Mouse (Mus musculus): ENCODE measurements around the gene Abca2. TPM values are rescaled to one million over a fixed set of nuclear protein-coding genes. Genes with fewer than 3 reads are reported as not detected.

Abca2 gene
- total and polyA plus RNA-seq, 3 experiments = 36.1 to 43.4 (median 41.1) TPM

GRCm38 (mm10) chr2:25467606-25468303 is 39.3 kb downstream of the Abca2 start:
- H3K27ac ChIP-seq = peak overlapping the region; percentile 20; the same call in 1 of the 2 replicates
- TF ChIP-seq CTCF (IDR thresholded peaks at IDR 0.05) = no peak
- TF ChIP-seq EP300 (IDR thresholded peaks at IDR 0.05; ENCODE audit: insufficient read depth, low read depth, low read length) = no peak
- no peak for TF ChIP-seq POLR2A (IDR thresholded peaks at IDR 0.05; ENCODE audit: insufficient read depth, low read depth, low read length)
- H3K9ac ChIP-seq (ENCODE audit: low read depth, low read length) = no peak overlapping the region
- H3K4me3 ChIP-seq = no peak overlapping the region
- no peaks in the 10 kb centered on the region for H3K36me3 ChIP-seq (ENCODE audit: control insufficient read depth, insufficient read depth, low read length)
- WGBS = 53% methylated on average over 14 of the region's 14 CpGs
- H3K79me2 ChIP-seq (replicated peaks; ENCODE audit: control insufficient read depth, insufficient read depth, low read length) = no peaks in the 10 kb centered on the region
- DNase-seq = no peak
- no peaks in the 10 kb centered on the region; the same call in 1 of the 2 replicates for H3K4me1 ChIP-seq (ENCODE audit: control insufficient read depth, insufficient read depth, low read length)
- intact Hi-C loops (cut with DNase I) = no loop called here
- H3K27me3 ChIP-seq (ENCODE audit: control insufficient read depth, insufficient read depth, low read length) = no peaks in the 10 kb centered on the region

DNA sequence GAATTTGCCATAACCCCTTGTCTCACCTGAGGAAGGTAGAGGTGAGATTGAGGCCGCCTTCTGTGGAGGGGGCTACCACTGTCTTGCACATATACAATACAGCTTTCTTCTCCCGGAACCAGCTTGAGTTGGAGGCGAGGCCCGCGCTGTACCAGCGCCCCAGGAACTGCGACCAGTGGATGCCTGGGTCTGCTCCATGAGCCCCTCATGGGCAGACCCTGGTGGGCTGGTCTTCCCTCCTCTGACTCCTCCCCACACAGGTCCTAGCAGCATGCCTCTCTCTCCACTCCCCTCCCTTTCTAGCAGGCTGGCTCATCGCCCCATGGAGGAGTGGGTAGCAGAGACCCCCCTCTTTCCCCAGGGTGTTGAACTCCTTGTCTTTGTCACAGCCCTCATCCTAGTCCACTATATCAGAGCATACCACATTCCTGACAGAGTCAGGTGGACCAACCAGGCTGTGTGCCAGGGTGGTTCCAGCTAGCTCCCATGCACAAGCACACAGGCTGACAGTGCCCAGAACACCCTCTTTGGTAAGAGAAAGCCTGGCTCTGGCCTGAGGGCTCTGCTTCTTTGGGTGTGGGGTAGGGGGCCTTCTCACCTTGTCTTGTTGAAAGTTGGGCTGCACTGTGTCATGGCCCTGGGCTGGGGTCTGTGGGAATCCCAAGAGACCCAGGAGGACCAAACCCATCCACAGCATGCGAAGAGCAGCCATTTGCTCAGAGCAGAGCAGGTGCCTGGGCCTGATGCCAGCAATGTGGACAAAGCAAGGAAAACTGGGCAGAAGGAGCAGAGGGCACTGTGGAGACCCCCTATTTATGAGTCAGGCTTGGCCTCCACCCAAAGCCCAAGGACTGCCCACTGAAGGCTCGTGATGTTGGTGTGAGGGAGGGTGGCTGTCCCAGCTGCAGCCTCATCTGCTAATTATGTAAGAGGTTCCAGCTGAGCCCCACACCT is 40.7 kb downstream of the Abca2 start:
- 69% methylated on average over 10 of the region's 10 CpGs for WGBS
- Histone ChIP-seq H3K79me2 (replicated peaks; ENCODE audit: control insufficient read depth, insufficient read depth, low read length) (no peaks in the 10 kb centered on the region), H3K9ac (ENCODE audit: low read depth, low read length) (peak overlapping the region; percentile 27; the same call in 1 of the 2 replicates), H3K36me3 (ENCODE audit: control insufficient read depth, insufficient read depth, low read length) (no peaks in the 10 kb centered on the region), H3K4me3 (no peak overlapping the region; the same call in 1 of the 2 replicates), H3K27ac (peak overlapping the region; percentile 64), H3K4me1 (ENCODE audit: control insufficient read depth, insufficient read depth, low read length) (no peaks in the 10 kb centered on the region; the same call in 1 of the 2 replicates), H3K27me3 (ENCODE audit: control insufficient read depth, insufficient read depth, low read length) (no peaks in the 10 kb centered on the region)
- peak; percentile 53 to 68 for DNase-seq
- TF ChIP-seq CTCF (IDR thresholded peaks at IDR 0.05) = no peak
- 0 out of 2 replicates have a peak, but pooled peaks have one; percentile 25 for TF ChIP-seq POLR2A (IDR thresholded peaks at IDR 0.05; ENCODE audit: insufficient read depth, low read depth, low read length)
- peak; percentile 69 for TF ChIP-seq EP300 (IDR thresholded peaks at IDR 0.05; ENCODE audit: insufficient read depth, low read depth, low read length)
- intact Hi-C loops (cut with DNase I) = no loop called here

- Histone ChIP-seq H3K9ac (ENCODE audit: low read depth, low read length) (peak within 1 kb of the TSS; percentile 27; the same call in 1 of the 2 replicates), H3K4me3 (no peak within 1 kb of the TSS; the same call in 1 of the 2 replicates), H3K27me3 (ENCODE audit: control insufficient read depth, insufficient read depth, low read length) (no peaks in the 10 kb centered on the region), H3K79me2 (replicated peaks; ENCODE audit: control insufficient read depth, insufficient read depth, low read length) (no peaks in the 10 kb centered on the region), H3K4me1 (ENCODE audit: control insufficient read depth, insufficient read depth, low read length) (no peaks in the 10 kb centered on the region; the same call in 1 of the 2 replicates), H3K36me3 (ENCODE audit: control insufficient read depth, insufficient read depth, low read length) (no peaks in the 10 kb centered on the region), H3K27ac (peak within 1 kb of the TSS; percentile 64)
- DNase-seq = no peak
- 37% methylated on average over 6 of the region's 6 CpGs for WGBS
- intact Hi-C loops (cut with DNase I) = no loop called here
- TF ChIP-seq POLR2A (IDR thresholded peaks at IDR 0.05; ENCODE audit: insufficient read depth, low read depth, low read length) (no peak), EP300 (IDR thresholded peaks at IDR 0.05; ENCODE audit: insufficient read depth, low read depth, low read length) (peak; percentile 90), CTCF (IDR thresholded peaks at IDR 0.05) (no peak)
Observed at GRCm38 (mm10) chr2:25469969-25470368, 41.5 kb downstream of the Abca2 start, which contains the start of gene Ptgds. Gene Ptgds (minus strand): TSS chr2:25470046.

- H3K27ac ChIP-seq = no peak overlapping the region
- no peaks in the 10 kb centered on the region for H3K79me2 ChIP-seq (replicated peaks; ENCODE audit: control insufficient read depth, insufficient read depth, low read length)
Observed at GRCm38 (mm10) chr2:25472550-25472949, 44.0 kb downstream of the Abca2 start.

GRCm38 (mm10) chr2:25477541-25477940 is 49.0 kb downstream of the Abca2 start:
- H3K27me3 ChIP-seq (ENCODE audit: control insufficient read depth, insufficient read depth, low read length) = no peaks in the 10 kb centered on the region
- H3K27ac ChIP-seq = no peak overlapping the region
- TF ChIP-seq CTCF (IDR thresholded peaks at IDR 0.05) = no peak
- no peak for TF ChIP-seq EP300 (IDR thresholded peaks at IDR 0.05; ENCODE audit: insufficient read depth, low read depth, low read length)
- TF ChIP-seq POLR2A (IDR thresholded peaks at IDR 0.05; ENCODE audit: insufficient read depth, low read depth, low read length) = no peak
- 84% methylated on average over 8 of the region's 8 CpGs for WGBS
- intact Hi-C loops (cut with DNase I) = no loop called here
- no peaks in the 10 kb centered on the region for H3K36me3 ChIP-seq (ENCODE audit: control insufficient read depth, insufficient read depth, low read length)
- no peak for DNase-seq
- H3K79me2 ChIP-seq (replicated peaks; ENCODE audit: control insufficient read depth, insufficient read depth, low read length) = no peaks in the 10 kb centered on the region
- H3K4me1 ChIP-seq (ENCODE audit: control insufficient read depth, insufficient read depth, low read length) = peaks cover 5% of the 10 kb centered on the region; the same call in 1 of the 2 replicates
- no peak overlapping the region for H3K4me3 ChIP-seq
- H3K9ac ChIP-seq (ENCODE audit: low read depth, low read length) = no peak overlapping the region

More at GRCm38 (mm10) chr2:25472550-25472949, 44.0 kb downstream of the Abca2 start:
- no peak for TF ChIP-seq CTCF (IDR thresholded peaks at IDR 0.05)
- TF ChIP-seq POLR2A (IDR thresholded peaks at IDR 0.05; ENCODE audit: insufficient read depth, low read depth, low read length) = no peak
- TF ChIP-seq EP300 (IDR thresholded peaks at IDR 0.05; ENCODE audit: insufficient read depth, low read depth, low read length) = no peak
- H3K4me3 ChIP-seq = no peak overlapping the region
- no peaks in the 10 kb centered on the region; the same call in 1 of the 2 replicates for H3K4me1 ChIP-seq (ENCODE audit: control insufficient read depth, insufficient read depth, low read length)
- 73% methylated on average over 2 of the region's 2 CpGs for WGBS
- no peaks in the 10 kb centered on the region for H3K27me3 ChIP-seq (ENCODE audit: control insufficient read depth, insufficient read depth, low read length)
- DNase-seq = no peak
- H3K9ac ChIP-seq (ENCODE audit: low read depth, low read length) = no peak overlapping the region
- no peaks in the 10 kb centered on the region for H3K36me3 ChIP-seq (ENCODE audit: control insufficient read depth, insufficient read depth, low read length)
- intact Hi-C loops (cut with DNase I) = no loop called here

All from heart, adult 2 months (tissue).